Mouse (Mus musculus): ENCODE results near the gene Kcnk15. TPM values are rescaled to one million over a fixed set of nuclear protein-coding genes. Genes with fewer than 3 reads are reported as not detected.
A peak's percentile ranks its signal among the peaks of the same experiment; 100 is the strongest.

Gene Kcnk15
- polyA plus RNA-seq, 1 experiment from 2014 or later = not detected

DNA sequence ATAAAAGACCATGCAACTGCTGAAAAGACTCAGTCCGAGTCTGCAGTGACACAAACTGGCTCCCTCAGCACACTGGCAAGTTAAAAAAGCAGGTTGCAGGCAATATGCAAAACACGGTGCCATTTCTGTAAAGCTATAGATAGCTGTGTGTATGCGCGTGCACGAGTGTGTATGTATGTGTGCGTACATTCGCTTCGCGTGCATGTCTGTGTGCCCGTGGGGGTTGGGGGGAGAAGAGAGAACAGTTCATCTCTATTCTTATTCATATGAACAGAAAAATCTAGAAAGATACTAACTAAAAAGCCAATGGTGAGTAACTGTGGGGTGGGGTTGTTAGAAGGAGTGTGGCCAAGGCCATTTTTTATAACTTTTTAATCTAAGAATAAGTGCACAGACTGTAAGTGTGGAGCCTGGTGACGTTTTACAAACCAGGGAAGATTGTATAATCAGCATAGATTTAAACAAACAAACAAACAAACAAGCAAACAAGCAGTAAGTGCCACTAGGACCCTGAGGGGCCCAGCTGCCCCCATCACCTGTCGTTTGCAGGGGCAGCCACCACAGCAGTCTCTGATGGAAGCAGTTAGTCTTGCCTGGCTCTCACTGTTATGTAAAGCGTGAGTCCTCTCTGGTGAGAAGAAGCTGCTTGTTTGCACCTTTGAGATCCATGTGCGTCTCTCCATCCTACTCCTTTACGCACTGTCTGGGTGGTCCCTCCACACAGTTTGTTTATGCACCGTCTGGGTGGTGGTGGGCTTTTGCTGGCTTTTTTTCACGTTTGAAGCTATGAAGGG, 29.6 kb downstream of the Kcnk15 start:
- ATAC-seq (ENCODE audit: low FRiP score, low TSS enrichment) = no peak

DNA sequence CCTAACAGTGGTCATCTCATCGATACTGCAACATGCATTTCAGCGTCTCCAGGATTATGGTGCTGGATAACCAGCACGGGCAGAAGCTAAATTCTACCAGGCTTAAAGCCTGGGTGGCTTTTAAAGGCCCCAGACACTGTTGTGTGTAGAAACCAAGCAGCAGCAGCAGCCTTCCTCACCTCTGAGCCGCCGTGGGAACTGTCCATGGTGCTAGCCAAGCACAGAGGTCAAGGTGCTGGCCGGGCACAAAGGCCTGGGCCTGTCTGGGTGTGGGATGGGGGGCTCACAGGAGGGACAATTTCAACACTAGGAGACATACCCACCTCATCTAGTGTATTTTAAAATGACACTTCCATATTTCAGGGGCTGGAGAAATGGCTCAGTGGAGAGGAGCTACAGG, 36.0 kb downstream of the Kcnk15 start:
- Histone ChIP-seq H3K36me3 (ENCODE audit: control insufficient read depth, insufficient read depth, low read length) (no peaks in the 10 kb centered on the region), H3K4me1 (ENCODE audit: control insufficient read depth, insufficient read depth, low read length) (0 out of 2 replicates have a peak, but pooled peaks cover 3% of the 10 kb centered on the region), H3K27ac (replicated peaks; ENCODE audit: low read depth, low read length) (no peak overlapping the region), H3K9ac (replicated peaks; ENCODE audit: low read length) (no peak overlapping the region), H3K9me3 (ENCODE audit: control insufficient read depth, low read length) (no peaks in the 10 kb centered on the region), H3K4me3 (replicated peaks; ENCODE audit: low read depth, low read length) (no peak overlapping the region), H3K4me2 (ENCODE audit: low read length) (no peak overlapping the region), H3K27me3 (ENCODE audit: control insufficient read depth, insufficient read depth, low read length) (no peaks in the 10 kb centered on the region)
- ATAC-seq (ENCODE audit: low FRiP score, low TSS enrichment) (no peak), DNase-seq (no peak)
- 38% methylated on average over 6 of the region's 6 CpGs for WGBS

More for the DNA sequence above, 29.6 kb downstream of the Kcnk15 start:
- no peaks in the 10 kb centered on the region for H3K36me3 ChIP-seq (ENCODE audit: control insufficient read depth, insufficient read depth, low read length)
- H3K4me3 ChIP-seq (replicated peaks; ENCODE audit: low read depth, low read length) = no peak overlapping the region
- no peaks in the 10 kb centered on the region for H3K27me3 ChIP-seq (ENCODE audit: control insufficient read depth, insufficient read depth, low read length)
- no peaks in the 10 kb centered on the region for H3K4me1 ChIP-seq (ENCODE audit: control insufficient read depth, insufficient read depth, low read length)
- no peaks in the 10 kb centered on the region for H3K9me3 ChIP-seq (ENCODE audit: control insufficient read depth, low read length)
- DNase-seq = no peak
- no peak overlapping the region for H3K27ac ChIP-seq (replicated peaks; ENCODE audit: low read depth, low read length)
- no peak overlapping the region for H3K4me2 ChIP-seq (ENCODE audit: low read length)
- no peak overlapping the region for H3K9ac ChIP-seq (replicated peaks; ENCODE audit: low read length)
- 73% methylated on average over 17 of the region's 17 CpGs for WGBS

DNA sequence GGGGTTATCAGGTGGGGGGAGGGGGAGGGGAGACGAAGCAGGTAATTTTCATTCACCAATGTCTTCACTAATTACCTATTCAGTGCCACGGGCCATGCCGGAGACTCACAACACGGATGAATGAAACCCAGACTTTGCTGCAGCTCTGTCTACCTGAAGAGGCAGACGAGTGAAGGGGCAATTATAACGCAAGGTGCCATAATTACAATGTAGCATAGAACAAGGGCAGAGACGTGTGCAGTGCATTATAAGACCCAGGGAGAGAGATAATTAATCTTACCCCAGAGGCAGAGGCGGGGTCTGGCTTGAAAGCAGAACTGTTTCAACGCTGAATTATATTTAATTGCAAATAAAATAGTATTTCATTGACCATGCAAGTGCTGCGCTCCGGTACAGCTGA, 37.1 kb downstream of the Kcnk15 start:
- H3K4me3 ChIP-seq (replicated peaks; ENCODE audit: low read depth, low read length) = no peak overlapping the region
- H3K9ac ChIP-seq (replicated peaks; ENCODE audit: low read length) = no peak overlapping the region
- DNase-seq (peak; percentile 41), ATAC-seq (ENCODE audit: low FRiP score, low TSS enrichment) (no peak; the same call in 1 of the 2 replicates)
- H3K27me3 ChIP-seq (ENCODE audit: control insufficient read depth, insufficient read depth, low read length) = no peaks in the 10 kb centered on the region
- WGBS = 59% methylated on average over 11 of the region's 11 CpGs
- H3K27ac ChIP-seq (replicated peaks; ENCODE audit: low read depth, low read length) = peak overlapping the region; percentile 27
- 0 out of 2 replicates have a peak, but pooled peaks cover 3% of the 10 kb centered on the region for H3K4me1 ChIP-seq (ENCODE audit: control insufficient read depth, insufficient read depth, low read length)
- no peaks in the 10 kb centered on the region for H3K36me3 ChIP-seq (ENCODE audit: control insufficient read depth, insufficient read depth, low read length)
- H3K9me3 ChIP-seq (ENCODE audit: control insufficient read depth, low read length) = no peaks in the 10 kb centered on the region
- H3K4me2 ChIP-seq (ENCODE audit: low read length) = no peak overlapping the region

DNA sequence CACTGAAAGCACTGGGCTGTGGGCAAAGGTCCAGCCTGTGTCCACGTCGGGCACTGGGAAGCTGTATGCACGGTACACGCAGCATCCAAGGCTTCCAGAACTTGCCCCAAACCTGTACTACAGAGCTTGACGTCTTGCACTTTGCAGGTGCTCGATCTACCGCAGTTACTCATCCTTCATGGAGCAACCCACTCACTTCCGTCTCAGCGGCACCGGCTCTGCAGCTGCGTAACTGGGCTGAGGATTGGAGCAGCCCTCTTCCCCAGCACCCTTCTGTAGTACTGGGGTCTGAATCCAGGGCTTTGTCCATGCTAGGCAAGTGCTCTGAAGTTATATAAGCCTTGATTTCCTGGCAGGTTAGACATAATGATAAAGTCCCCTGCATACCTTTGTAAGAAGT, 37.8 kb downstream of the Kcnk15 start:
- no peaks in the 10 kb centered on the region for H3K36me3 ChIP-seq (ENCODE audit: control insufficient read depth, insufficient read depth, low read length)

GRCm38 (mm10) chr2:163893446-163894370, 40.3 kb downstream of the Kcnk15 start:
- 70% methylated on average over 7 of the region's 7 CpGs for WGBS
- DNase-seq (no peak), ATAC-seq (ENCODE audit: low FRiP score, low TSS enrichment) (no peak)
- Histone ChIP-seq H3K4me1 (ENCODE audit: control insufficient read depth, insufficient read depth, low read length) (0 out of 2 replicates have a peak, but pooled peaks cover 3% of the 10 kb centered on the region), H3K27ac (replicated peaks; ENCODE audit: low read depth, low read length) (no peak overlapping the region), H3K4me2 (ENCODE audit: low read length) (no peak overlapping the region), H3K9me3 (ENCODE audit: control insufficient read depth, low read length) (no peaks in the 10 kb centered on the region), H3K4me3 (replicated peaks; ENCODE audit: low read depth, low read length) (no peak overlapping the region), H3K27me3 (ENCODE audit: control insufficient read depth, insufficient read depth, low read length) (no peaks in the 10 kb centered on the region), H3K9ac (replicated peaks; ENCODE audit: low read length) (no peak overlapping the region), H3K36me3 (ENCODE audit: control insufficient read depth, insufficient read depth, low read length) (no peaks in the 10 kb centered on the region)

More for the DNA sequence above, 37.8 kb downstream of the Kcnk15 start:
- Histone ChIP-seq H3K9ac (replicated peaks; ENCODE audit: low read length) (no peak overlapping the region), H3K4me3 (replicated peaks; ENCODE audit: low read depth, low read length) (no peak overlapping the region), H3K27me3 (ENCODE audit: control insufficient read depth, insufficient read depth, low read length) (no peaks in the 10 kb centered on the region), H3K4me2 (ENCODE audit: low read length) (no peak overlapping the region), H3K4me1 (ENCODE audit: control insufficient read depth, insufficient read depth, low read length) (0 out of 2 replicates have a peak, but pooled peaks cover 3% of the 10 kb centered on the region), H3K9me3 (ENCODE audit: control insufficient read depth, low read length) (no peaks in the 10 kb centered on the region), H3K27ac (replicated peaks; ENCODE audit: low read depth, low read length) (peak overlapping the region; percentile 27)
- DNase-seq (no peak), ATAC-seq (ENCODE audit: low FRiP score, low TSS enrichment) (no peak)
- 91% methylated on average over 11 of the region's 11 CpGs for WGBS

- no peak for ATAC-seq (ENCODE audit: low FRiP score, low TSS enrichment)
- WGBS = 76% methylated on average over 2 of the region's 2 CpGs
Measured at GRCm38 (mm10) chr2:163895156-163895555, 41.7 kb downstream of the Kcnk15 start.

GRCm38 (mm10) chr2:163897026-163897425, 43.6 kb downstream of the Kcnk15 start:
- ATAC-seq (ENCODE audit: low FRiP score, low TSS enrichment) = no peak

More at GRCm38 (mm10) chr2:163895156-163895555, 41.7 kb downstream of the Kcnk15 start:
- Histone ChIP-seq H3K4me1 (ENCODE audit: control insufficient read depth, insufficient read depth, low read length) (0 out of 2 replicates have a peak, but pooled peaks cover 7% of the 10 kb centered on the region), H3K9me3 (ENCODE audit: control insufficient read depth, low read length) (no peaks in the 10 kb centered on the region), H3K4me2 (ENCODE audit: low read length) (no peak overlapping the region), H3K36me3 (ENCODE audit: control insufficient read depth, insufficient read depth, low read length) (no peaks in the 10 kb centered on the region), H3K27ac (replicated peaks; ENCODE audit: low read depth, low read length) (no peak overlapping the region), H3K9ac (replicated peaks; ENCODE audit: low read length) (no peak overlapping the region), H3K4me3 (replicated peaks; ENCODE audit: low read depth, low read length) (no peak overlapping the region), H3K27me3 (ENCODE audit: control insufficient read depth, insufficient read depth, low read length) (no peaks in the 10 kb centered on the region)
- no peak for DNase-seq

DNA sequence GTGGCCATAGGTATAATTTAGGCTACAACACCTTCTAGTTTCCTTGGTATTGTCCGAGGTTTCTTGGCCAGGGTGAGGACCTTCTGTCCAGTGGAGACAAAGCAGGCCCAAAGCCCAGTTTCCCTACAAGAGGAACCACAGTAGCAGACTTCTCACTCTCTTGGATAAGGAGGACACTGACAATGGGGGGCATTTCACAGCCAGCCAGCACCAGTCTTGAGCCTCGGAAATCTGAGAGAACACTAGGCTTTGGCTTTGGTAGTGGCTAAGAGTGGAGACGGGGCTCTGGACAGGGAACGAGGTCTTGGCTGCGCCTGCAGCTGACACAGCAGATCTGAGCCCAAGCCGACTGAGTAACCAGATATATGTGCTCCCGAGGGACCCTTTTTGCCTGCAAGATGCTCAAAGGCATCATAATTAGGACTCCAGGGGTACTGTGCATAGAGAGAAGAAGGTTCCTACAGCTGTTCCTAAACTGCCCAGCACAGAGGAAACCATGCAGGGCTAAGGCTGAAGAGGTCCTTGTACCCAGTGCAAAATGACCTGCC, 44.6 kb downstream of the Kcnk15 start:
- Histone ChIP-seq H3K9ac (replicated peaks; ENCODE audit: low read length) (no peak overlapping the region), H3K4me1 (ENCODE audit: control insufficient read depth, insufficient read depth, low read length) (0 out of 2 replicates have a peak, but pooled peaks cover 4% of the 10 kb centered on the region), H3K27me3 (ENCODE audit: control insufficient read depth, insufficient read depth, low read length) (no peaks in the 10 kb centered on the region), H3K27ac (replicated peaks; ENCODE audit: low read depth, low read length) (no peak overlapping the region), H3K9me3 (ENCODE audit: control insufficient read depth, low read length) (no peaks in the 10 kb centered on the region), H3K36me3 (ENCODE audit: control insufficient read depth, insufficient read depth, low read length) (no peaks in the 10 kb centered on the region), H3K4me2 (ENCODE audit: low read length) (no peak overlapping the region), H3K4me3 (replicated peaks; ENCODE audit: low read depth, low read length) (no peak overlapping the region)
- DNase-seq = no peak
- WGBS = 72% methylated on average over 7 of the region's 7 CpGs
- no peak for ATAC-seq (ENCODE audit: low FRiP score, low TSS enrichment)

More at GRCm38 (mm10) chr2:163897026-163897425, 43.6 kb downstream of the Kcnk15 start:
- Histone ChIP-seq H3K36me3 (ENCODE audit: control insufficient read depth, insufficient read depth, low read length) (no peaks in the 10 kb centered on the region), H3K4me1 (ENCODE audit: control insufficient read depth, insufficient read depth, low read length) (0 out of 2 replicates have a peak, but pooled peaks cover 4% of the 10 kb centered on the region), H3K9ac (replicated peaks; ENCODE audit: low read length) (no peak overlapping the region), H3K4me3 (replicated peaks; ENCODE audit: low read depth, low read length) (no peak overlapping the region), H3K4me2 (ENCODE audit: low read length) (no peak overlapping the region), H3K27me3 (ENCODE audit: control insufficient read depth, insufficient read depth, low read length) (no peaks in the 10 kb centered on the region), H3K27ac (replicated peaks; ENCODE audit: low read depth, low read length) (no peak overlapping the region), H3K9me3 (ENCODE audit: control insufficient read depth, low read length) (no peaks in the 10 kb centered on the region)
- WGBS = 96% methylated on average over 7 of the region's 7 CpGs
- DNase-seq = no peak
